10 mouse cellular contexts compared by ENCODE assay signal in the genomic region with DNA sequence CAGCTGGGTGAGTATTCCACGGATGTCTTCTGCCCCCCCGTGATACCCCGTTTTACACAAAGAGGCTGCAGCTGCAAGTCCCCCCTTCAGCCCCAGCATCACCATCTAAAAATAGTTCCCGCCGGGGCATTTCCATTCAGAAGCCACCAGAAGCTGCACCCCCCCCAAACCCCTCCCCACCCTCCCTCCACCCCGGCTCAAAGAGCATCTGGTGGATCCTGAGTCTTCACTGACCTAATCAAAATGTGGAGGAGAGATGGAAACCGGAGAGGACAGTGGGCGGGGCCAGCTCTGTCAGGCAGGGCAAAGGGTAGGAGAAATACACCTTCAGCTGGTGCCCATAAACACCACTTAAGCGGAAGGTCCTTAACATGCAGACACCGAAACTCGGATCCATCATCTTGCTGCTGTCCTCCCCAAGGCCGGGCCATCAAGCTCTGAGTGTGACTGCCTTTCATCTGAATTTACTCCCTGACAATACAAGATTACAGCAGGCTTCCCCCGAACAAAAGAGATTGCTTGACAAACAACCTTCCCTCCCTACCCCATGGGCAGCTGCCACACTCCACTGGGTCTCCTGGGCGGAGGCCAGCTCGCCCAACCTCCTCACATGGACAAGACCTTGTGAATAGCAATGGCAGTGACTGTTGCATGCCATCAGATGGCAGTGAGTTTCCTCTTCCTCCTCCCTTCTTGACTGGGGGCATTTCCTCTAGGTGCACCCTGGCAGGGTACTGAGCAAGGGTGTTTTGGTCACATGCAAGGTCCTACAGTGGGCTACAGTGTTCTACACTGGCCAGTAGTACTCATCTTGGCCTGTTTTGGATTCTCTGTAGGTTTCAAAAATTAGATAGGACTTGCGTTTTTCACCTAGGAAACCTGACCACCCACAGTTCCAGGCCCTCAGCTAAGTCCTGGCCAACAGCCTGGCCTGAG. TPM values are rescaled to one million over a fixed set of nuclear protein-coding genes. Genes with fewer than 3 reads are reported as not detected.
DNase-seq lines count a peak whose midpoint lies in the region; ATAC-seq and TF ChIP-seq lines count a peak whose summit lies in the region.
"Had no signal": no experiment of that assay in that cellular context is flagged by ENCODE, and none has a peak within 500 bp of the region (broad histone marks: within the 10 kb centered on the region; RNA-seq: fewer than 3 reads in every experiment).

No protein-coding gene starts in this region.

- 37% methylated on average over 16 of the region's 16 CpGs for WGBS in embryonic facial prominence, embryonic 14.5 days
- 19% methylated on average over 16 of the region's 16 CpGs for WGBS in midbrain, postnatal 0 days

- no peaks in the 10 kb centered on the region for H3K36me3 ChIP-seq in embryonic facial prominence, embryonic 14.5 days (ENCODE audit: control insufficient read depth, insufficient read depth, low read length)
- no peaks in the 10 kb centered on the region for H3K36me3 ChIP-seq in midbrain, postnatal 0 days (ENCODE audit: insufficient read depth, low read length)
- H3K36me3 ChIP-seq: limb, embryonic 12.5 days had no signal

- H3K4me3 ChIP-seq in embryonic facial prominence, embryonic 14.5 days (ENCODE audit: low read depth, low read length): no peak overlapping the region
- H3K4me3 ChIP-seq in midbrain, postnatal 0 days (ENCODE audit: low read depth, low read length): no peak overlapping the region
- H3K4me3 ChIP-seq: limb, embryonic 12.5 days had no signal

- H3K9me3 ChIP-seq in embryonic facial prominence, embryonic 14.5 days (ENCODE audit: control insufficient read depth, low read length): no peaks in the 10 kb centered on the region
- no peaks in the 10 kb centered on the region for H3K9me3 ChIP-seq in midbrain, postnatal 0 days (ENCODE audit: low read length)
- H3K9me3 ChIP-seq: limb, embryonic 12.5 days had no signal

- DNase-seq in adrenal gland, postnatal 10 days: peak; percentile 25
- DNase-seq in adrenal gland, postnatal 4 days (ENCODE audit: low spot score in 2 of 2): no peak
- peak; percentile 39 for DNase-seq in embryonic facial prominence, embryonic 14.5 days (ENCODE audit: low spot score)
- DNase-seq in kidney, adult 8-10 months: peak; percentile 68 to 80
- peak; percentile 75 for DNase-seq in midbrain, postnatal 0 days (ENCODE audit: low spot score)
- DNase-seq in thymus, postnatal 36 days: no peak
- DNase-seq: thymus, adult 2 months had no signal

- peak; percentile 44; the same call in 1 of the 2 replicates for ATAC-seq in embryonic facial prominence, embryonic 14.5 days (ENCODE audit: low read depth)
- ATAC-seq in midbrain, postnatal 0 days (ENCODE audit: low FRiP score): peak; percentile 41
- no peak for ATAC-seq in megakaryocyte progenitor cell, adult 5-6 weeks (replicated peaks; ENCODE audit: poor library complexity)
- ATAC-seq in erythroblast, adult 5-6 weeks (replicated peaks; ENCODE audit: low FRiP score, poor library complexity, severe bottlenecking): no peak

- H3K27ac ChIP-seq in embryonic facial prominence, embryonic 14.5 days (replicated peaks; ENCODE audit: low read depth, low read length): no peak overlapping the region
- no peak overlapping the region for H3K27ac ChIP-seq in midbrain, postnatal 0 days (ENCODE audit: low read depth, low read length)
- H3K27ac ChIP-seq: limb, embryonic 12.5 days had no signal

- no peak for TF ChIP-seq CTCF in midbrain, postnatal 0 days (IDR thresholded peaks at IDR 0.05)

- no peak overlapping the region for H3K4me2 ChIP-seq in embryonic facial prominence, embryonic 14.5 days (ENCODE audit: low read depth, low read length)
- no peak overlapping the region for H3K4me2 ChIP-seq in midbrain, postnatal 0 days (ENCODE audit: low read depth, low read length, poor library complexity, severe bottlenecking)
- H3K4me2 ChIP-seq: limb, embryonic 12.5 days had no signal

- H3K9ac ChIP-seq in embryonic facial prominence, embryonic 14.5 days (ENCODE audit: low read depth, low read length): no peak overlapping the region
- H3K9ac ChIP-seq in midbrain, postnatal 0 days (replicated peaks; ENCODE audit: low read length, poor library complexity, severe bottlenecking): no peak overlapping the region
- H3K9ac ChIP-seq: limb, embryonic 12.5 days had no signal

- H3K4me1 ChIP-seq in embryonic facial prominence, embryonic 14.5 days (ENCODE audit: control insufficient read depth, insufficient read depth, low read length): peaks cover 4% of the 10 kb centered on the region; the same call in 1 of the 2 replicates
- peaks cover 6% of the 10 kb centered on the region; the same call in 1 of the 2 replicates for H3K4me1 ChIP-seq in midbrain, postnatal 0 days (ENCODE audit: insufficient read depth, low read length)

- H3K27me3 ChIP-seq in embryonic facial prominence, embryonic 14.5 days (replicated peaks; ENCODE audit: control insufficient read depth, insufficient read depth, low read length): no peaks in the 10 kb centered on the region
- H3K27me3 ChIP-seq in midbrain, postnatal 0 days (ENCODE audit: insufficient read depth, low read length): no peaks in the 10 kb centered on the region

RNA-seq across cellular contexts. Expression of a gene that starts 32.3 kb away (rescaled TPM):
- total RNA-seq in adrenal gland, postnatal 10 days (2021): not detected
- under 1 TPM; 0.34 to 0.59 TPM for total RNA-seq in adrenal gland, postnatal 4 days (2021)
- polyA plus RNA-seq in embryonic facial prominence, embryonic 14.5 days (2014; fragmentation: Nextera tagmentation; extraction: Ambion mirVana): 0.12 and 0.51 TPM in 2 replicates
- total RNA-seq in midbrain, postnatal 0 days (2014; rRNA removed): not detected in 2 replicates
- polyA plus RNA-seq in midbrain, postnatal 0 days (2015; fragmentation: Nextera tagmentation; extraction: Ambion mirVana): 0.69 and 0.96 TPM in 2 replicates
- total RNA-seq in megakaryocyte progenitor cell, adult 5-6 weeks (2015): 2.4 and 5.2 TPM in 2 replicates
- total RNA-seq in megakaryocyte progenitor cell, adult 5-6 weeks (2017): 2.7 and 5.0 TPM in 2 replicates
- total RNA-seq in erythroblast, adult 5-6 weeks (2015; ENCODE audit: low replicate concordance): not detected in 2 replicates
- total RNA-seq in erythroblast, adult 5-6 weeks (2017; ENCODE audit: low replicate concordance): 0.70 and 1.1 TPM in 2 replicates
- polyA plus RNA-seq: limb, embryonic 12.5 days had no signal

RNA-seq across cellular contexts. Expression of a gene that starts 39.2 kb away (rescaled TPM):
- 100 to 1,000 TPM; 259 to 260 TPM for total RNA-seq in adrenal gland, postnatal 10 days (2021)
- 100 to 1,000 TPM; 292 to 315 TPM for total RNA-seq in adrenal gland, postnatal 4 days (2021)
- 425 and 478 TPM in 2 replicates for polyA plus RNA-seq in embryonic facial prominence, embryonic 14.5 days (2014; fragmentation: Nextera tagmentation; extraction: Ambion mirVana)
- 182 and 297 TPM in 2 replicates for total RNA-seq in midbrain, postnatal 0 days (2014; rRNA removed)
- polyA plus RNA-seq in midbrain, postnatal 0 days (2015; fragmentation: Nextera tagmentation; extraction: Ambion mirVana): 598 and 604 TPM in 2 replicates
- 149 and 186 TPM in 2 replicates for total RNA-seq in megakaryocyte progenitor cell, adult 5-6 weeks (2015)
- 108 and 180 TPM in 2 replicates for total RNA-seq in megakaryocyte progenitor cell, adult 5-6 weeks (2017)
- 37.2 and 48.6 TPM in 2 replicates for total RNA-seq in erythroblast, adult 5-6 weeks (2015; ENCODE audit: low replicate concordance)
- 8.2 and 24.3 TPM in 2 replicates for total RNA-seq in erythroblast, adult 5-6 weeks (2017; ENCODE audit: low replicate concordance)

Comparison
In these comparisons a context has a peak if more than half of its experiments do, and no peak if none do; other contexts are left out.
1. DNase-seq: peak in adrenal gland, postnatal 10 days (single experiment), embryonic facial prominence, embryonic 14.5 days (single experiment), kidney, adult 8-10 months (2 of 2) and midbrain, postnatal 0 days (single experiment); none in adrenal gland, postnatal 4 days (0 of 2) and thymus, postnatal 36 days (0 of 2).
2. ATAC-seq: peak in embryonic facial prominence, embryonic 14.5 days (single experiment) and midbrain, postnatal 0 days (single experiment); none in megakaryocyte progenitor cell, adult 5-6 weeks (single experiment) and erythroblast, adult 5-6 weeks (single experiment).